Mouse (Mus musculus) ES-E14 (cell line): ENCODE measurements around the gene Vsx1.

Experiments used
- HCFC1 ChIP-seq: IDR thresholded peaks from 2 replicates; pipeline ENCODE4 v1.6.1; 2012; ENCODE audit warnings: low read length, inconsistent platforms, borderline replicate concordance; ENCODE audit not compliant: insufficient read depth
- MAFK ChIP-seq: IDR thresholded peaks from 2 replicates; pipeline ENCODE4 v1.6.1; 2014; ENCODE audit warnings: mild to moderate bottlenecking, low read depth, low read length, inconsistent platforms; ENCODE audit not compliant: insufficient read depth
- ZC3H11A ChIP-seq: IDR thresholded peaks from 2 replicates; pipeline ENCODE4 v1.6.1; 2012; ENCODE audit warnings: low read depth, mild to moderate bottlenecking, inconsistent platforms, low read length, borderline replicate concordance
- ZNF384 ChIP-seq: IDR thresholded peaks from 2 replicates; pipeline ENCODE4 v1.6.1; 2012; ENCODE audit warnings: low read depth, low read length, inconsistent platforms

- TF ChIP-seq HCFC1 (no peak), MAFK (no peak), ZNF384 (no peak), ZC3H11A (peak; percentile 99)
Measured at GRCm38 (mm10) chr2:150674900-150675299, 14.3 kb downstream of the Vsx1 start.
